Mouse (Mus musculus) kidney, postnatal 0 days (tissue): Measurements from ENCODE around the gene Dner. TPM values are rescaled to one million over a fixed set of nuclear protein-coding genes. Genes with fewer than 3 reads are reported as not detected.

Experiments
- ATAC-seq: fragments of 200-750 bp; cut with Nextera tagmentation; replicated peaks from 2 replicates; pipeline ENCODE4 v1.8.0; 2017; ENCODE audit warnings: low read depth, moderate number of reproducible peaks, moderate TSS enrichment, moderate library complexity; ENCODE audit not compliant: low FRiP score
- DNase-seq: peaks from one replicate; pipeline ENCODE4 v3.0.0-alpha.2; 2016; ENCODE audit warnings: low spot score
- H3K27ac ChIP-seq: fragments of 300-500 bp; sonication (generic); 2 replicates; pipeline ENCODE4 v1.5.1; 2014; ENCODE audit warnings: mild to moderate bottlenecking
- H3K27me3 ChIP-seq: fragments of 300-500 bp; sonication (generic); 2 replicates; pipeline ENCODE4 v1.6.1; 2014; ENCODE audit warnings: low read length, mixed read lengths; ENCODE audit not compliant: insufficient read depth
- H3K36me3 ChIP-seq: fragments of 300-500 bp; sonication (generic); 2 replicates; pipeline ENCODE4 v1.6.1; 2014; ENCODE audit warnings: low read length, mixed read lengths; ENCODE audit not compliant: insufficient read depth
- H3K4me1 ChIP-seq: fragments of 300-500 bp; sonication (generic); replicated peaks from 2 replicates; pipeline ENCODE4 v1.6.1; 2014; ENCODE audit warnings: antibody characterized with exemption, low read length, mixed read lengths; ENCODE audit not compliant: insufficient read depth
- H3K4me2 ChIP-seq: fragments of 300-500 bp; sonication (generic); 2 replicates; pipeline ENCODE4 v1.6.1; 2014; ENCODE audit warnings: mild to moderate bottlenecking, low read length, moderate library complexity, mixed read lengths
- H3K4me3 ChIP-seq: fragments of 300-500 bp; sonication (generic); replicated peaks from 2 replicates; pipeline ENCODE4 v1.5.1; 2014; ENCODE audit warnings: low read depth, low read length
- H3K9ac ChIP-seq: fragments of 300-500 bp; sonication (generic); 2 replicates; pipeline ENCODE4 v1.6.1; 2014; ENCODE audit warnings: low read depth, low read length
- H3K9me3 ChIP-seq: fragments of 300-500 bp; sonication (generic); replicated peaks from 2 replicates; pipeline ENCODE4 v1.6.1; 2016; ENCODE audit warnings: low read length, inconsistent platforms, mixed read lengths
- CTCF ChIP-seq: IDR thresholded peaks from 2 replicates; pipeline ENCODE4 v1.5.1; 2016; ENCODE audit warnings: antibody characterized with exemption, low read depth, mild to moderate bottlenecking, moderate library complexity
- WGBS: fragments of 180-500 bp; shearing (Covaris S2); extraction: QIAGEN DNeasy Blood & Tissue Kit; methylation state at CpG from one replicate; pipeline ENCODE4 v1.1.7; 2014; 5-methylcytosine and 5-hydroxymethylcytosine counted together
- polyA plus RNA-seq: library from polyadenylated mRNA; unstranded; fragments of >200 nt; fragmentation: Nextera tagmentation; extraction: Ambion mirVana; gene quantifications from 2 replicates; pipeline ENCODE4 v1.2.1, GENCODE M21; 2015

The Dner gene
- polyA plus RNA-seq, 1 experiment from 2014 or later, result 0.68 TPM

GRCm38 (mm10) chr1:84592394-84592793 lies 103.6 kb downstream of the Dner start:
- 87% methylated on average over 3 of the region's 3 CpGs for WGBS
- Histone ChIP-seq H3K27me3 (no peaks in the 10 kb centered on the region), H3K27ac (no peak overlapping the region), H3K36me3 (no peaks in the 10 kb centered on the region), H3K4me1 (no peaks in the 10 kb centered on the region), H3K4me3 (no peak overlapping the region), H3K9ac (no peak overlapping the region), H3K9me3 (no peaks in the 10 kb centered on the region), H3K4me2 (no peak overlapping the region)
- no peak for TF ChIP-seq CTCF
- ATAC-seq (no peak), DNase-seq (no peak)

- Histone ChIP-seq H3K4me2 (no peak overlapping the region), H3K4me1 (no peaks in the 10 kb centered on the region), H3K4me3 (no peak overlapping the region), H3K9me3 (no peaks in the 10 kb centered on the region), H3K36me3 (no peaks in the 10 kb centered on the region), H3K27ac (no peak overlapping the region), H3K9ac (no peak overlapping the region), H3K27me3 (no peaks in the 10 kb centered on the region)
- TF ChIP-seq CTCF, result no peak
- DNase-seq (no peak), ATAC-seq (no peak)
- WGBS, result 76% methylated on average over 9 of the region's 9 CpGs
These were observed 105.5 kb downstream of the Dner start for GRCm38 (mm10) chr1:84590534-84590933.

- Histone ChIP-seq H3K4me2 (no peak overlapping the region), H3K36me3 (no peaks in the 10 kb centered on the region), H3K27ac (no peak overlapping the region), H3K27me3 (no peaks in the 10 kb centered on the region), H3K4me1 (no peaks in the 10 kb centered on the region), H3K4me3 (no peak overlapping the region), H3K9me3 (no peaks in the 10 kb centered on the region), H3K9ac (no peak overlapping the region)
- 15% methylated on average over 6 of the region's 6 CpGs for WGBS
- TF ChIP-seq CTCF, result no peak
- ATAC-seq, result no peak
- no peak for DNase-seq
These were observed 110.6 kb downstream of the Dner start for GRCm38 (mm10) chr1:84585434-84585833.

GRCm38 (mm10) chr1:84581812-84582211 lies 114.2 kb downstream of the Dner start:
- Histone ChIP-seq H3K27ac (no peak overlapping the region), H3K9me3 (no peaks in the 10 kb centered on the region), H3K36me3 (no peaks in the 10 kb centered on the region), H3K4me1 (no peaks in the 10 kb centered on the region), H3K27me3 (no peaks in the 10 kb centered on the region), H3K4me3 (no peak overlapping the region), H3K9ac (no peak overlapping the region), H3K4me2 (no peak overlapping the region)
- WGBS, result 57% methylated on average over 2 of the region's 2 CpGs
- peak; percentile 83 for TF ChIP-seq CTCF
- peak; percentile 54; the same call in 1 of the 2 replicates for ATAC-seq
- DNase-seq, result peak; percentile 71

- Histone ChIP-seq H3K36me3 (no peaks in the 10 kb centered on the region), H3K4me1 (no peaks in the 10 kb centered on the region), H3K4me2 (no peak overlapping the region), H3K27me3 (no peaks in the 10 kb centered on the region), H3K4me3 (no peak overlapping the region), H3K9ac (no peak overlapping the region), H3K9me3 (no peaks in the 10 kb centered on the region), H3K27ac (no peak overlapping the region)
- DNase-seq, result no peak
- no peak for ATAC-seq
- WGBS, result 67% methylated on average over 8 of the region's 8 CpGs
- TF ChIP-seq CTCF, result no peak
These were observed 134.2 kb downstream of the Dner start for GRCm38 (mm10) chr1:84561841-84562240.

- 47% methylated on average over 4 of the region's 4 CpGs for WGBS
These were observed 134.6 kb downstream of the Dner start for GRCm38 (mm10) chr1:84561387-84561786.

More at GRCm38 (mm10) chr1:84561387-84561786, 134.6 kb downstream of the Dner start:
- Histone ChIP-seq H3K9ac (no peak overlapping the region), H3K27me3 (no peaks in the 10 kb centered on the region), H3K4me2 (no peak overlapping the region), H3K27ac (no peak overlapping the region), H3K4me1 (no peaks in the 10 kb centered on the region), H3K36me3 (no peaks in the 10 kb centered on the region), H3K9me3 (no peaks in the 10 kb centered on the region), H3K4me3 (no peak overlapping the region)
- TF ChIP-seq CTCF, result no peak
- DNase-seq, result peak; percentile 10
- no peak for ATAC-seq
